Mouse (Mus musculus): ENCODE results near the gene Rapgef1. TPM values are rescaled to one million over a fixed set of nuclear protein-coding genes. Genes with fewer than 3 reads are reported as not detected.

Rapgef1 gene
- polyA plus RNA-seq, 1 experiment from 2014 or later = 23.5 TPM

DNA sequence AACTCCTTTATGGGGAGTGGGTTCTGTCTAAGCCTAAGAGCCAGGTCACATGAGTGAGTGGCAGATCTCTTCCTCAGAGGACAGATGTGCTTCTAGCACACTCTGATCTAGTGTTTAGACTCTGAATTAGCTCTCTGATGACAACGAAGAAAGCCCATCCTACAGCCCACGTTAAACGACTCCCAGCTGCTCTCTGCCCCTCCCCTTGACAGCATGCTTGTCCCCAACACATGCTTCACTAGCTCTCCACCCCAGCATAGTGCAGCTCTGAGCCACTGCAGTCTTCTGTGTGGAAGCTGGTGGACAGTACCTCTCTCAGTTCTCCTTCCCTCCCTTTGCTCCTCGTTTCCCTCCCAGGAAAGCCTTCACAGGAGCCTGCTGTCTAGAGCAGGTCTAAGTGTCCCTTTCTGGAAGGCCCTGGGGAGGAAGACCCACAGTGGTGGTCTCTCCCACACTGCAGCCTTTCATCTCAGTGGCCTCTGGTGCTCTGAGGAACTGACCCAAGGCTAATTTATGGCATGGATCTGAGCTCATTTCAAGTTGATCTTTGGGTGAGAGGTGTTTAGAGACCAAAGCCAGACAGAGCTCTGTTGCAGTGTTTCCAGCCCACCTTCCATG lies 43.8 kb downstream of the Rapgef1 start:
- 16% methylated on average over 4 of the region's 4 CpGs for WGBS
- Histone ChIP-seq H3K27ac (ENCODE audit: low read depth, low read length) (peak overlapping the region; percentile 0; the same call in 1 of the 2 replicates), H3K4me1 (ENCODE audit: control insufficient read depth, insufficient read depth, low read length) (peaks cover 13% of the 10 kb centered on the region), H3K36me3 (ENCODE audit: control insufficient read depth, insufficient read depth, low read length) (no peaks in the 10 kb centered on the region), H3K9me3 (ENCODE audit: control insufficient read depth, low read length) (no peaks in the 10 kb centered on the region), H3K4me2 (ENCODE audit: low read depth) (no peak overlapping the region), H3K4me3 (ENCODE audit: low read depth, low read length) (no peak overlapping the region), H3K27me3 (ENCODE audit: control insufficient read depth, insufficient read depth, low read length) (no peaks in the 10 kb centered on the region), H3K9ac (ENCODE audit: low read length) (no peak overlapping the region)
- no peak for DNase-seq (ENCODE audit: low spot score)
- no peak for ATAC-seq (ENCODE audit: insufficient read depth, low FRiP score, low TSS enrichment)

GRCm38 (mm10) chr2:29665421-29665820 lies 45.9 kb downstream of the Rapgef1 start:
- peaks cover 13% of the 10 kb centered on the region for H3K4me1 ChIP-seq (ENCODE audit: control insufficient read depth, insufficient read depth, low read length)
- no peak overlapping the region for H3K4me3 ChIP-seq (ENCODE audit: low read depth, low read length)
- no peaks in the 10 kb centered on the region for H3K36me3 ChIP-seq (ENCODE audit: control insufficient read depth, insufficient read depth, low read length)
- no peak overlapping the region for H3K4me2 ChIP-seq (ENCODE audit: low read depth)
- H3K27me3 ChIP-seq (ENCODE audit: control insufficient read depth, insufficient read depth, low read length) = no peaks in the 10 kb centered on the region
- no peak for DNase-seq (ENCODE audit: low spot score)
- no peaks in the 10 kb centered on the region for H3K9me3 ChIP-seq (ENCODE audit: control insufficient read depth, low read length)
- H3K27ac ChIP-seq (ENCODE audit: low read depth, low read length) = no peak overlapping the region
- no peak for ATAC-seq (ENCODE audit: insufficient read depth, low FRiP score, low TSS enrichment)
- no peak overlapping the region for H3K9ac ChIP-seq (ENCODE audit: low read length)
- WGBS = 87% methylated on average over 5 of the region's 5 CpGs

- H3K27ac ChIP-seq (ENCODE audit: low read depth, low read length) = no peak overlapping the region
- H3K4me2 ChIP-seq (ENCODE audit: low read depth) = no peak overlapping the region
- DNase-seq (ENCODE audit: low spot score) (peak; percentile 51), ATAC-seq (ENCODE audit: insufficient read depth, low FRiP score, low TSS enrichment) (no peak)
- H3K9me3 ChIP-seq (ENCODE audit: control insufficient read depth, low read length) = no peaks in the 10 kb centered on the region
- H3K36me3 ChIP-seq (ENCODE audit: control insufficient read depth, insufficient read depth, low read length) = no peaks in the 10 kb centered on the region
- no peak overlapping the region for H3K4me3 ChIP-seq (ENCODE audit: low read depth, low read length)
- WGBS = 1% methylated on average over 7 of the region's 7 CpGs
- H3K4me1 ChIP-seq (ENCODE audit: control insufficient read depth, insufficient read depth, low read length) = peaks cover 13% of the 10 kb centered on the region
- no peaks in the 10 kb centered on the region for H3K27me3 ChIP-seq (ENCODE audit: control insufficient read depth, insufficient read depth, low read length)
- no peak overlapping the region for H3K9ac ChIP-seq (ENCODE audit: low read length)
Observed at GRCm38 (mm10) chr2:29666589-29666988, 47.1 kb downstream of the Rapgef1 start.

DNA sequence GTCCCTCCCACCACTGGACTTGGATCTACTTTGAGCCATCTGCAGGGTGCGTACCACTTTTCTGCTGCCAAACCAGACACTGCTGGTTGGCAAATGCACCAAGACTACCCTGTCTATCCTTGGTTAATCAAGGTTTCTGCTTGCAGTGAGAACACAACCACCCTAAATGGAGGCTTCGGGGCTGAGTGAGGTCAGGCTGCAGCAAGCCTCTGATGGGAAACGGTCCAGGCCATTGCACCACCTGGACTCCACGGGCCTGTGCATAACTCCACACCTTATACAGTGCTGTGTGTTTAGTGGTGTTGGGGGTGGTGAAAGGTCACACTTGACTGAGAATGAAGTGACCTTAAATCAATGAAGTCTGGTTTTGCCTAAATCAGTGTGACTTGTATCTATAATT lies 47.6 kb downstream of the Rapgef1 start:
- no peak for ATAC-seq (ENCODE audit: insufficient read depth, low FRiP score, low TSS enrichment)
- Histone ChIP-seq H3K9ac (ENCODE audit: low read length) (no peak overlapping the region), H3K4me2 (ENCODE audit: low read depth) (no peak overlapping the region), H3K27me3 (ENCODE audit: control insufficient read depth, insufficient read depth, low read length) (no peaks in the 10 kb centered on the region), H3K9me3 (ENCODE audit: control insufficient read depth, low read length) (no peaks in the 10 kb centered on the region), H3K27ac (ENCODE audit: low read depth, low read length) (no peak overlapping the region), H3K4me1 (ENCODE audit: control insufficient read depth, insufficient read depth, low read length) (peaks cover 13% of the 10 kb centered on the region), H3K4me3 (ENCODE audit: low read depth, low read length) (no peak overlapping the region), H3K36me3 (ENCODE audit: control insufficient read depth, insufficient read depth, low read length) (no peaks in the 10 kb centered on the region)
- no peak for DNase-seq (ENCODE audit: low spot score)
- 77% methylated on average over 4 of the region's 4 CpGs for WGBS

GRCm38 (mm10) chr2:29668011-29668691 lies 48.6 kb downstream of the Rapgef1 start:
- Histone ChIP-seq H3K9ac (ENCODE audit: low read length) (no peak overlapping the region), H3K27me3 (ENCODE audit: control insufficient read depth, insufficient read depth, low read length) (no peaks in the 10 kb centered on the region), H3K4me1 (ENCODE audit: control insufficient read depth, insufficient read depth, low read length) (peaks cover 10% of the 10 kb centered on the region), H3K9me3 (ENCODE audit: control insufficient read depth, low read length) (no peaks in the 10 kb centered on the region), H3K36me3 (ENCODE audit: control insufficient read depth, insufficient read depth, low read length) (no peaks in the 10 kb centered on the region), H3K27ac (ENCODE audit: low read depth, low read length) (no peak overlapping the region), H3K4me3 (ENCODE audit: low read depth, low read length) (no peak overlapping the region), H3K4me2 (ENCODE audit: low read depth) (no peak overlapping the region)
- DNase-seq (ENCODE audit: low spot score) (no peak), ATAC-seq (ENCODE audit: insufficient read depth, low FRiP score, low TSS enrichment) (no peak)
- WGBS = 78% methylated on average over 7 of the region's 7 CpGs

- Histone ChIP-seq H3K9ac (ENCODE audit: low read length) (no peak overlapping the region), H3K27me3 (ENCODE audit: control insufficient read depth, insufficient read depth, low read length) (no peaks in the 10 kb centered on the region), H3K36me3 (ENCODE audit: control insufficient read depth, insufficient read depth, low read length) (no peaks in the 10 kb centered on the region), H3K9me3 (ENCODE audit: control insufficient read depth, low read length) (no peaks in the 10 kb centered on the region), H3K4me3 (ENCODE audit: low read depth, low read length) (no peak overlapping the region), H3K4me1 (ENCODE audit: control insufficient read depth, insufficient read depth, low read length) (peaks cover 4% of the 10 kb centered on the region), H3K4me2 (ENCODE audit: low read depth) (no peak overlapping the region), H3K27ac (ENCODE audit: low read depth, low read length) (no peak overlapping the region)
- DNase-seq (ENCODE audit: low spot score) = no peak
- WGBS = 94% methylated on average over 4 of the region's 4 CpGs
- no peak for ATAC-seq (ENCODE audit: insufficient read depth, low FRiP score, low TSS enrichment)
Observed at GRCm38 (mm10) chr2:29668963-29669362, 49.4 kb downstream of the Rapgef1 start.

DNA sequence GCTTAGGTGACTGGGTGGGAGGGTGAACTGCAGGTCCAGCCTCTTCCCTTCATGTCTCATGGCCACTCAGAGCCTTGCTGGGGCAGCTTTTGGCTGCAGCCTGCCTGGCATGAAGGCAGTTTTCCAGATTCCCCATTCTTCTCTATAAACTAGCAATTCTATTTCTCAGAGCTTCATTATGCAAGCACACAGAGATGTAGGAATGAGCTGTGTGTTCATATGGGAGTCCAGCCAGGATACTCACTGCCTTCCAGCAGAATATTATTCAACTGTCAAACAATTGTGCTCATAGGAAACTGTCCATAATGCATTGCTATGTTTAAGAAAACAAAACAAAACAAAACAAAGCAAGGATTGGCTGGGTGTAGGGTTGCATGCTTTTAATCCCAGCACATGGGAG lies 50.2 kb downstream of the Rapgef1 start:
- no peak overlapping the region for H3K27ac ChIP-seq (ENCODE audit: low read depth, low read length)
- DNase-seq (ENCODE audit: low spot score) = no peak

GRCm38 (mm10) chr2:29670231-29670991 lies 50.9 kb downstream of the Rapgef1 start:
- Histone ChIP-seq H3K9me3 (ENCODE audit: control insufficient read depth, low read length) (no peaks in the 10 kb centered on the region), H3K36me3 (ENCODE audit: control insufficient read depth, insufficient read depth, low read length) (no peaks in the 10 kb centered on the region), H3K27me3 (ENCODE audit: control insufficient read depth, insufficient read depth, low read length) (no peaks in the 10 kb centered on the region), H3K4me2 (ENCODE audit: low read depth) (no peak overlapping the region), H3K9ac (ENCODE audit: low read length) (no peak overlapping the region), H3K4me1 (ENCODE audit: control insufficient read depth, insufficient read depth, low read length) (peaks cover 4% of the 10 kb centered on the region), H3K4me3 (ENCODE audit: low read depth, low read length) (no peak overlapping the region), H3K27ac (ENCODE audit: low read depth, low read length) (no peak overlapping the region)
- no peak for DNase-seq (ENCODE audit: low spot score)
- 79% methylated on average over 9 of the region's 9 CpGs for WGBS
- no peak for ATAC-seq (ENCODE audit: insufficient read depth, low FRiP score, low TSS enrichment)

More for the DNA sequence above, 50.2 kb downstream of the Rapgef1 start:
- no peak for ATAC-seq (ENCODE audit: insufficient read depth, low FRiP score, low TSS enrichment)
- no peak overlapping the region for H3K4me2 ChIP-seq (ENCODE audit: low read depth)
- H3K9ac ChIP-seq (ENCODE audit: low read length) = no peak overlapping the region
- no peaks in the 10 kb centered on the region for H3K36me3 ChIP-seq (ENCODE audit: control insufficient read depth, insufficient read depth, low read length)
- peaks cover 4% of the 10 kb centered on the region for H3K4me1 ChIP-seq (ENCODE audit: control insufficient read depth, insufficient read depth, low read length)
- no peaks in the 10 kb centered on the region for H3K9me3 ChIP-seq (ENCODE audit: control insufficient read depth, low read length)
- no peaks in the 10 kb centered on the region for H3K27me3 ChIP-seq (ENCODE audit: control insufficient read depth, insufficient read depth, low read length)
- no peak overlapping the region for H3K4me3 ChIP-seq (ENCODE audit: low read depth, low read length)
